Mouse (Mus musculus): Measurements from ENCODE around the gene Cbr2. TPM values are rescaled to one million over a fixed set of nuclear protein-coding genes. Genes with fewer than 3 reads are reported as not detected.

Cbr2 gene
- total and polyA plus RNA-seq, 2 experiments from 2014 or later: 2.4 to 12.2 TPM

- no peaks in the 10 kb centered on the region for H3K36me3 ChIP-seq (replicated peaks; ENCODE audit: control insufficient read depth, insufficient read depth, low read length)
- ATAC-seq (ENCODE audit: insufficient read depth, low read depth) (no peak), DNase-seq (ENCODE audit: low spot score) (no peak)
- no peaks in the 10 kb centered on the region for H3K9me3 ChIP-seq (replicated peaks; ENCODE audit: control insufficient read depth, low read length)
- no peak for TF ChIP-seq EP300 (IDR thresholded peaks at IDR 0.05; ENCODE audit: low read depth)
- TF ChIP-seq CTCF (IDR thresholded peaks at IDR 0.05; ENCODE audit: low read depth): no peak
- H3K27ac ChIP-seq (ENCODE audit: low read depth): no peak overlapping the region
- no peak overlapping the region for H3K4me3 ChIP-seq (ENCODE audit: low read depth, low read length)
- 0 out of 2 replicates have a peak, but pooled peaks cover 3% of the 10 kb centered on the region for H3K27me3 ChIP-seq (ENCODE audit: control insufficient read depth, insufficient read depth, low read length)
- H3K4me1 ChIP-seq (ENCODE audit: control insufficient read depth, insufficient read depth): no peaks in the 10 kb centered on the region
- no peak overlapping the region for H3K4me2 ChIP-seq (ENCODE audit: low read depth, low read length)
- H3K9ac ChIP-seq (replicated peaks; ENCODE audit: low read depth, low read length): no peak overlapping the region
- WGBS: 66% methylated on average over 7 of the region's 7 CpGs
These were observed 12.3 kb upstream of the Cbr2 start for GRCm38 (mm10) chr11:120744121-120744701.

- DNase-seq (ENCODE audit: low spot score) (no peak), ATAC-seq (ENCODE audit: insufficient read depth, low read depth) (no peak)
- TF ChIP-seq CTCF (IDR thresholded peaks at IDR 0.05; ENCODE audit: low read depth) (no peak), EP300 (IDR thresholded peaks at IDR 0.05; ENCODE audit: low read depth) (no peak)
- Histone ChIP-seq H3K9me3 (replicated peaks; ENCODE audit: control insufficient read depth, low read length) (no peaks in the 10 kb centered on the region), H3K9ac (replicated peaks; ENCODE audit: low read depth, low read length) (no peak overlapping the region), H3K4me1 (ENCODE audit: control insufficient read depth, insufficient read depth) (no peaks in the 10 kb centered on the region), H3K27me3 (ENCODE audit: control insufficient read depth, insufficient read depth, low read length) (0 out of 2 replicates have a peak, but pooled peaks cover 3% of the 10 kb centered on the region), H3K36me3 (replicated peaks; ENCODE audit: control insufficient read depth, insufficient read depth, low read length) (no peaks in the 10 kb centered on the region), H3K4me3 (ENCODE audit: low read depth, low read length) (no peak overlapping the region), H3K27ac (ENCODE audit: low read depth) (no peak overlapping the region), H3K4me2 (ENCODE audit: low read depth, low read length) (no peak overlapping the region)
- 85% methylated on average over 5 of the region's 5 CpGs for WGBS
These were observed 9.1 kb upstream of the Cbr2 start for GRCm38 (mm10) chr11:120740981-120741380.

GRCm38 (mm10) chr11:120736424-120736823 is 4.5 kb upstream of the Cbr2 start:
- H3K4me3 ChIP-seq (ENCODE audit: low read depth, low read length): no peak overlapping the region
- no peak overlapping the region for H3K27ac ChIP-seq (ENCODE audit: low read depth)
- TF ChIP-seq EP300 (IDR thresholded peaks at IDR 0.05; ENCODE audit: low read depth) (no peak), CTCF (IDR thresholded peaks at IDR 0.05; ENCODE audit: low read depth) (no peak)
- ATAC-seq (ENCODE audit: insufficient read depth, low read depth) (no peak), DNase-seq (ENCODE audit: low spot score) (no peak)
- 0 out of 2 replicates have a peak, but pooled peaks cover 2% of the 10 kb centered on the region for H3K4me1 ChIP-seq (ENCODE audit: control insufficient read depth, insufficient read depth)
- H3K36me3 ChIP-seq (replicated peaks; ENCODE audit: control insufficient read depth, insufficient read depth, low read length): no peaks in the 10 kb centered on the region
- 57% methylated on average over 6 of the region's 6 CpGs for WGBS
- H3K4me2 ChIP-seq (ENCODE audit: low read depth, low read length): no peak overlapping the region
- no peaks in the 10 kb centered on the region for H3K9me3 ChIP-seq (replicated peaks; ENCODE audit: control insufficient read depth, low read length)
- H3K9ac ChIP-seq (replicated peaks; ENCODE audit: low read depth, low read length): no peak overlapping the region
- H3K27me3 ChIP-seq (ENCODE audit: control insufficient read depth, insufficient read depth, low read length): no peaks in the 10 kb centered on the region

- Histone ChIP-seq H3K4me1 (ENCODE audit: control insufficient read depth, insufficient read depth) (0 out of 2 replicates have a peak, but pooled peaks cover 2% of the 10 kb centered on the region), H3K4me3 (ENCODE audit: low read depth, low read length) (no peak overlapping the region), H3K9me3 (replicated peaks; ENCODE audit: control insufficient read depth, low read length) (no peaks in the 10 kb centered on the region), H3K9ac (replicated peaks; ENCODE audit: low read depth, low read length) (no peak overlapping the region), H3K27me3 (ENCODE audit: control insufficient read depth, insufficient read depth, low read length) (no peaks in the 10 kb centered on the region; the same call in 1 of the 2 replicates), H3K36me3 (replicated peaks; ENCODE audit: control insufficient read depth, insufficient read depth, low read length) (no peaks in the 10 kb centered on the region), H3K27ac (ENCODE audit: low read depth) (no peak overlapping the region), H3K4me2 (ENCODE audit: low read depth, low read length) (no peak overlapping the region)
- WGBS: 39% methylated on average over 6 of the region's 6 CpGs
- no peak for DNase-seq (ENCODE audit: low spot score)
- no peak for ATAC-seq (ENCODE audit: insufficient read depth, low read depth)
- no peak for TF ChIP-seq CTCF (IDR thresholded peaks at IDR 0.05; ENCODE audit: low read depth)
- TF ChIP-seq EP300 (IDR thresholded peaks at IDR 0.05; ENCODE audit: low read depth): no peak
These were observed 1.6 kb upstream of the Cbr2 start for GRCm38 (mm10) chr11:120733521-120733920.

- 83% methylated on average over 1 of the region's 1 CpGs for WGBS
- H3K36me3 ChIP-seq (replicated peaks; ENCODE audit: control insufficient read depth, insufficient read depth, low read length): no peaks in the 10 kb centered on the region
- no peak overlapping the region for H3K4me3 ChIP-seq (ENCODE audit: low read depth, low read length)
- no peak overlapping the region for H3K27ac ChIP-seq (ENCODE audit: low read depth)
- H3K27me3 ChIP-seq (ENCODE audit: control insufficient read depth, insufficient read depth, low read length): no peaks in the 10 kb centered on the region; the same call in 1 of the 2 replicates
- no peak for ATAC-seq (ENCODE audit: insufficient read depth, low read depth)
- no peak overlapping the region for H3K9ac ChIP-seq (replicated peaks; ENCODE audit: low read depth, low read length)
- 0 out of 2 replicates have a peak, but pooled peaks cover 2% of the 10 kb centered on the region for H3K4me1 ChIP-seq (ENCODE audit: control insufficient read depth, insufficient read depth)
- no peak for DNase-seq (ENCODE audit: low spot score)
- TF ChIP-seq EP300 (IDR thresholded peaks at IDR 0.05; ENCODE audit: low read depth) (no peak), CTCF (IDR thresholded peaks at IDR 0.05; ENCODE audit: low read depth) (no peak)
- no peak overlapping the region for H3K4me2 ChIP-seq (ENCODE audit: low read depth, low read length)
- H3K9me3 ChIP-seq (replicated peaks; ENCODE audit: control insufficient read depth, low read length): no peaks in the 10 kb centered on the region
These were observed 519 bp downstream of the Cbr2 start for GRCm38 (mm10) chr11:120731395-120731794.
